Mouse (Mus musculus): ENCODE data around the gene Magt1. TPM values are rescaled to one million over a fixed set of nuclear protein-coding genes. Genes with fewer than 3 reads are reported as not detected.
A peak's percentile ranks its signal among the peaks of the same experiment; 100 is the strongest.
"Not testable (repeated sequence)": the region's sequence is repeated elsewhere in the genome, so short reads cannot be mapped to it uniquely, and the experiment has no call there.

Gene Magt1
- total RNA-seq, 2 experiments from 2014 or later, result 12.5 to 13.6 TPM

GRCm38 (mm10) chrX:106017516-106017915 is 5.8 kb upstream of the Magt1 start:
- H3K4me3 ChIP-seq, result no peak overlapping the region
- no peak for DNase-seq (ENCODE audit: extremely low spot score in 1 of 2, low spot score in 2 of 2)
- intact Hi-C loops (cut with DNase I), result no loop called here
- TF ChIP-seq CTCF (IDR thresholded peaks at IDR 0.05), result no peak
- H3K27ac ChIP-seq, result no peak overlapping the region

GRCm38 (mm10) chrX:106017102-106017501 is 5.4 kb upstream of the Magt1 start:
- TF ChIP-seq CTCF (IDR thresholded peaks at IDR 0.05), result no peak
- DNase-seq (ENCODE audit: extremely low spot score in 1 of 2, low spot score in 2 of 2), result no peak
- no peak overlapping the region for H3K27ac ChIP-seq
- peak overlapping the region; percentile 60 for H3K4me3 ChIP-seq
- intact Hi-C loops (cut with DNase I), result no loop called here

- intact Hi-C loops (cut with DNase I), result no loop called here
- H3K27ac ChIP-seq, result peak within 1 kb of the TSS; percentile 87
- H3K4me3 ChIP-seq, result peak within 1 kb of the TSS; percentile 60
- TF ChIP-seq CTCF (IDR thresholded peaks at IDR 0.05), result no peak
- DNase-seq (ENCODE audit: extremely low spot score in 1 of 2, low spot score in 2 of 2), result peak; percentile 65 to 72
Observed at GRCm38 (mm10) chrX:106015571-106016322, 4.0 kb upstream of the Magt1 start, which contains the start of gene Cox7b. Gene Cox7b, plus strand, starts transcription at chrX:106015700.

GRCm38 (mm10) chrX:106014741-106015377 is 3.2 kb upstream of the Magt1 start:
- H3K4me3 ChIP-seq, result peak overlapping the region; percentile 60; the same call in 1 of the 2 replicates
- not testable (repeated sequence) for DNase-seq (ENCODE audit: extremely low spot score in 1 of 2, low spot score in 2 of 2)
- intact Hi-C loops (cut with DNase I), result loop anchor here (5.0 kb wide), 2 partner anchors 88 to 893 kb away; partner anchors contain the start of genes Atrx and Magee1
- H3K27ac ChIP-seq, result peak overlapping the region; percentile 29; the same call in 1 of the 2 replicates

GRCm38 (mm10) chrX:106013217-106013616 is 1.5 kb upstream of the Magt1 start:
- intact Hi-C loops (cut with DNase I), result loop anchor here (5.0 kb wide), 2 partner anchors 86 to 891 kb away; partner anchors contain the start of genes Atrx and Magee1

GRCm38 (mm10) chrX:106012559-106012958 is 853 bp upstream of the Magt1 start:
- no peak for DNase-seq (ENCODE audit: extremely low spot score in 1 of 2, low spot score in 2 of 2)
- no peak for TF ChIP-seq CTCF (IDR thresholded peaks at IDR 0.05)
- intact Hi-C loops (cut with DNase I), result loop anchor here (5.0 kb wide), 2 partner anchors 85 to 890 kb away; partner anchors contain the start of genes Atrx and Magee1
- H3K4me3 ChIP-seq, result peak overlapping the region; percentile 25; the same call in 1 of the 2 replicates
- no peak overlapping the region for H3K27ac ChIP-seq

More at GRCm38 (mm10) chrX:106013217-106013616, 1.5 kb upstream of the Magt1 start:
- peak; percentile 75 for TF ChIP-seq CTCF (IDR thresholded peaks at IDR 0.05)
- peak; percentile 23 to 31 for DNase-seq (ENCODE audit: extremely low spot score in 1 of 2, low spot score in 2 of 2)
- no peak overlapping the region for H3K4me3 ChIP-seq
- no peak overlapping the region for H3K27ac ChIP-seq

- no peak for DNase-seq (ENCODE audit: extremely low spot score in 1 of 2, low spot score in 2 of 2)
- no peak overlapping the region for H3K27ac ChIP-seq
- TF ChIP-seq CTCF (IDR thresholded peaks at IDR 0.05), result no peak
- intact Hi-C loops (cut with DNase I), result loop anchor here (5.0 kb wide), 2 partner anchors 83 to 888 kb away; partner anchors contain the start of genes Atrx and Magee1
- peak overlapping the region; percentile 60 for H3K4me3 ChIP-seq
Observed at GRCm38 (mm10) chrX:106010762-106011161, 944 bp downstream of the Magt1 start.

- Histone ChIP-seq H3K27ac (no peak overlapping the region), H3K4me3 (no peak overlapping the region)
- no peak for TF ChIP-seq CTCF (IDR thresholded peaks at IDR 0.05)
- DNase-seq (ENCODE audit: extremely low spot score in 1 of 2, low spot score in 2 of 2), result no peak
- intact Hi-C loops (cut with DNase I), result no loop called here
Observed at GRCm38 (mm10) chrX:106001605-106002004, 10.1 kb downstream of the Magt1 start.

GRCm38 (mm10) chrX:105957091-105957490 is 54.6 kb downstream of the Magt1 start:
- H3K27ac ChIP-seq; DNase-seq (ENCODE audit: extremely low spot score in 1 of 2, low spot score in 2 of 2); H3K4me3 ChIP-seq; intact Hi-C loops (cut with DNase I): not testable (repeated sequence)

GRCm38 (mm10) chrX:105953999-105954398 is 57.7 kb downstream of the Magt1 start:
- H3K4me3 ChIP-seq, result no peak overlapping the region
- intact Hi-C loops (cut with DNase I), result no loop called here
- no peak for TF ChIP-seq CTCF (IDR thresholded peaks at IDR 0.05)
- DNase-seq (ENCODE audit: extremely low spot score in 1 of 2, low spot score in 2 of 2), result no peak
- no peak overlapping the region for H3K27ac ChIP-seq

GRCm38 (mm10) chrX:105946357-105946756 is 65.3 kb downstream of the Magt1 start:
- TF ChIP-seq CTCF (IDR thresholded peaks at IDR 0.05), result no peak
- Histone ChIP-seq H3K27ac (no peak overlapping the region), H3K4me3 (no peak overlapping the region)
- intact Hi-C loops (cut with DNase I), result no loop called here
- no peak for DNase-seq (ENCODE audit: extremely low spot score in 1 of 2, low spot score in 2 of 2)

- DNase-seq (ENCODE audit: extremely low spot score in 1 of 2, low spot score in 2 of 2), result no peak
- TF ChIP-seq CTCF (IDR thresholded peaks at IDR 0.05), result no peak
- Histone ChIP-seq H3K27ac (no peak overlapping the region), H3K4me3 (no peak overlapping the region)
- intact Hi-C loops (cut with DNase I), result no loop called here
Observed at GRCm38 (mm10) chrX:105939245-105939644, 72.5 kb downstream of the Magt1 start.
